Mouse (Mus musculus) left cerebral cortex, adult 8-10 months (tissue): ENCODE measurements around the gene Atp6v0a1. TPM values are rescaled to one million over a fixed set of nuclear protein-coding genes. Genes with fewer than 3 reads are reported as not detected.
"Not testable (repeated sequence)": the region's sequence is repeated elsewhere in the genome, so short reads cannot be mapped to it uniquely, and the experiment has no call there.

Experiments
- DNase-seq, 2 experiments: peaks; one replicate each; pipeline ENCODE4 v3.0.0; 2022; ENCODE audit warnings: low spot score in 2 of 2
- total RNA-seq, 4 experiments: library from RNA; stranded (reverse); gene quantifications; 2 replicates each; pipeline ENCODE4 v1.2.4; 2022

Gene Atp6v0a1
- total RNA-seq, 4 experiments from 2014 or later: 407 to 438 (median 419) TPM

GRCm38 (mm10) chr11:100981236-100981635, 28.0 kb upstream of the Atp6v0a1 start:
- no peak for DNase-seq

- DNase-seq: no peak
These were observed 27.2 kb upstream of the Atp6v0a1 start for GRCm38 (mm10) chr11:100982087-100982486.

DNA sequence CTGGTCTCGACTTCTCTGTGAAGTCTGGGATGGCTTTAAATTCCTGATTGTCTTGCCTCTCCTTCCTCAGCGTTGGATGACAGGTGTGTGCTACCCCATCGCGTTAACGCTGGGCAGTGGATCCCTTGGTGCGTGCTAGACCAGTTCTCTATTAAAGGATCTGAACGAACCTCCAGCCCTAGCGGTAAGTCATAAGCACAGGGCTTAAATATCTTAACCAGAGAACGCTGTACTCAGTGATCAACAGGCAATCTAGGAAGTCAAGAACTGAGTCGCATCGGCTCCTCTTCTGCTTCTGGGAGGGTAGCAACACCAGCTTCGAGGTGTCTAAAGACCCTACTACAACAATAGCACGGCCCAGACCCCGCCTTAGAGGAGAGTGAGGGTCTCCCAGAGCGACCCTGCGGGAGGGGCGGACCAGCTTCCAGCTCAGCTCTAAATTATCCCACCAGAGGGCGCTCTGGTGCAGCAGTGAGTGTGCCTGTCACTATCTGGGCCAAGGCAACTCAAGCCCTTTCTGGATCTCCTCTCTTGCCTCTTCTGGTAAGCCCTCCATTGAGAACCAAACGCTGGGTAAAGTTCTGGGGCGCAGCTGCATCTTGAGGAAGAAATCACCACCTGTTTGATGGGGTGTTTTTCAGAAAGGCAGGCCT, 26.0 kb upstream of the Atp6v0a1 start:
- no peak for DNase-seq

DNA sequence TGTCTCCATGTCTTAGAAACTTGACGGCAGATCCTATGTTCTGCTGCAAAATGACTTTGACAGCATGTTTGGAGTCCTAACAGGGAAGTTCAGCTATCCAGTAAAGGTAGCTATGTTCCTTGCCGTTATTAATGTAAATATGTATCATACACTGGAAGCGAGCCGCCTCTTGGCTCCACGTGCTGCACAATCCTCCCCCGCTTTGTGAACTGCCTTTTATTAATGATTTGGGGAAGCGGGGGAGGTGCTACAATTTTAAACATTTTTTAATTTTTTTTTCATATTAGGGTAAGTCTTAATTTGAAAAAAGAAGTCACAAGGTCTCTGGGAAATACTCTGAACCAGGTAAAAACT, 25.5 kb upstream of the Atp6v0a1 start:
- DNase-seq: no peak

- DNase-seq: no peak
These were observed 23.6 kb upstream of the Atp6v0a1 start for GRCm38 (mm10) chr11:100985607-100986006.

GRCm38 (mm10) chr11:100988674-100989073, 20.6 kb upstream of the Atp6v0a1 start:
- DNase-seq: no peak

DNA sequence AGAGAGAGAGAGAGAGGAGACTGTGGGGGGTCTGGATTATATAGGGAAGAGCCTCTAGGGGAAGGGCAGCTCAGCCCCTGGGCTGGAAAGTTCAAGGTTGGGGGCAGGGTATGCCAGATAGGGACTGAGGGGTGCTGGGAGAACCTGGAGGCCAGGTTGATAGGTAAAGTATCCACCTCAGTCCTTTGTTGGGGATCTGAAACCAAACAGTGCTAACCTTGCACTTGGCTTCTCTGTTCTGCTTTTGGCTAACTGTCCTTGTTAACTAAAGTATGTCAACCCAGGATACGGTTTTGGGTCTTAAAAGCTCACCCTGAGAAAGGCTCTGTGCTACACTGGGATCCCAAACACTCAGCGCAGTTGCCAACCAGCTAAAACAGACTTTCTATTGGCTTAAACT, 19.6 kb upstream of the Atp6v0a1 start:
- DNase-seq: no peak

GRCm38 (mm10) chr11:100991027-100991534, 18.2 kb upstream of the Atp6v0a1 start:
- no peak for DNase-seq

DNA sequence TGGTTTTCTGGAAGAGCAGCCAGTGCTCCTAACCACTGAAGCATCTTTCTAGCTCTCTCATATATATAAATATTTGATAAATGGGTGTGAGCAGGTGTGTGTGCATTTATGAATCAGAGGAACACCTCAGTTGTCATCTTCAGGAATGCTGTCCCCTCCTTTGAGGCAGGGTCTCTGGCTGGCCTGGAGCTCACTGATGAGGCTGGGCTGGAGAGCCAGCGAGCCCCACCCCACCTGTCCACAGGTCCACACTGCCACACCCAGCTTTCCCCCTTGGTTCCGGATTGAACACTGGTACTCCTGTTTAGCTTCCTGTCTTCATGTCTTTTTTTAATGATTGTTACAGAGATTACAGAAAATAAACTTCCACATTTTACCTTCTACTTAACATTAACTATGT, 15.8 kb upstream of the Atp6v0a1 start:
- no peak for DNase-seq

DNA sequence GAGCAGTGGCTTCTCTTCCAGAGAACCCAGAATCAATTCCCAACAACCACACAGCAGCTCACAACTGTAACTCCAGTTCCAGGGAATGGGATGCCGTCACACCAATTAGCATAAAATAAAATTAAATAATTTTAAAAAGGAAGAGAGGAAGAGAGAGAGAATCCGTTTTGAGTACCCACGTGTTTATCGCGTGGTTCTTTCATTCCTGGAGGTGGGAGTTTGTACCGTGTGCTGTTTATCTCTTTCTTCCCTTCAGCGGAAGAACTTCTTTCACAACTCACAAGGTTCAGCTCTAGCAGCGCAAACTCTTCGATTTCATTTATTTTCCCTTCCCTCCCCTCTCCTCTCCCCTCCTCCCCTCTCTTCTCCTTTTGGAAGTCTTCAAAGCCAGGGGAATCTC, 15.0 kb upstream of the Atp6v0a1 start:
- no peak for DNase-seq

- no peak for DNase-seq
These were observed 14.6 kb upstream of the Atp6v0a1 start for GRCm38 (mm10) chr11:100994655-100995054.

- no peak for DNase-seq
These were observed 12.8 kb upstream of the Atp6v0a1 start for GRCm38 (mm10) chr11:100996501-100996900.

DNA sequence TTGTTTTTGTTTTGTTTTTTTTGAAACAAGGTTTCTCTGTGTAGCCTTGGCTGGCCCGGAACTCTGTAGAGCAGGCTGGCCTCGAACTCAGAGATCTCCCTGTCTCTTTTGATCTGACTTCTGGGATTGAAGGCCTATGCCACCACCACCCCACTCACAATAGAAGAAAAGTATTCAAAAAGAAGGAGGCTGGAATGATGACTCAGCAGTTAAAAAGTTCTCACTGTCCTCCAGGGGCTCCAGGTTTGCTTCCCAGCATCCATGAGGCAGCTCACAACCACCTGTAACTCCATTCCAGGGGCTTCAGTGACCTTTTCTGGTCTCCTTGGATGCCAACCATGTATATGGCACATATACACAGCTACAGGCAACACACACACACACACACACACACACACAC, 10.4 kb upstream of the Atp6v0a1 start:
- no peak for DNase-seq

DNA sequence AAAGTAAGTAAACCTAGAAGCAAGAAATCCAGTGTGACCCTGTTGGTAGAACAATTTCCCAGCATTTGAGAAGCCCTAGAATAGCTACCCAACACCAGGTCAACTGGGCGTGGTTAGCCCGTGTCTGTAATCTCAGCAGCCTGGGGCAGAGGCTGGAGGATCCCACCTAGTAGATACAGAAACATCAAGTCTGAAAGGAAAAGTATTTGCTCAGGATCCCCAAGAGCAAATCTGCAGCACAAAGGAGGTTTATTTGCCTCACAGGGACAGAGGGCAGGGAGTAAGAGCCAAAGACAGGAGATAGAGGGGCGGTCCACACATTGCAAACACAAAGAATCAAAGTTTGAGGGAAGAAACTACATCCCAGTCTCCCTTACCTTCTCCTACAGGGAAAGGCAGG, 10.0 kb upstream of the Atp6v0a1 start:
- no peak for DNase-seq

DNA sequence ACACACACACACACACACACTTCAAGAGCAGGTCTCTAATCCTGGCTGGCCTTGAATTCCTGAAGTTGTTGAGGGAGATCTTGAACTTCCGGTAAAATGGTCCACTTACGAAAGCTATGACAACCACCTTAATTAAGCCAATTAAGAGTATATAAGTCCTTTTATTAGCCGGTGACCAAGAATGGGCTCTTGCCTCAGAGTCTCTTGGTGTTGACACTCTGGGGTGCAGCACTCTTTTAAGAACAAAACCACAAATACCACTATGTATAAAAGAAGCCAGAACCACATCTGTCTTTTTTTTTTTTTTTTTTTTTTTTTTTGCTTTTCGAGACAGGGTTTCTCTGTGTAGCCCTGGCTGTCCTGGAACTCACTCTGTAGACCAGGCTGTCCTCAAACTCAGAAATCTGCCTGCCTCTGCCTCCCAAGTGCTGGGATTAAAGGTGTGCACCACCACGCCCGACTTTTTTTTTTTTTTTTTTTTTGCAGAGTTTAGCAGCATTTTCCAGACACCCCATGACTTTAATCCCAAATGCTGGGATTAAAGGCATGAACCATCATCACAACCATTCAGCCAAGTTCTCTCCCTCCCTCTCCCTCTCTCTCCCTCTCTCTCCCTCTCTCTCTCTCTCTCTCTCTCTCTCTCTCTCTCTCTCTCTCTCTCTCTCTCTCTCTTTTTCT, 7.2 kb upstream of the Atp6v0a1 start:
- DNase-seq: not testable (repeated sequence)

DNA sequence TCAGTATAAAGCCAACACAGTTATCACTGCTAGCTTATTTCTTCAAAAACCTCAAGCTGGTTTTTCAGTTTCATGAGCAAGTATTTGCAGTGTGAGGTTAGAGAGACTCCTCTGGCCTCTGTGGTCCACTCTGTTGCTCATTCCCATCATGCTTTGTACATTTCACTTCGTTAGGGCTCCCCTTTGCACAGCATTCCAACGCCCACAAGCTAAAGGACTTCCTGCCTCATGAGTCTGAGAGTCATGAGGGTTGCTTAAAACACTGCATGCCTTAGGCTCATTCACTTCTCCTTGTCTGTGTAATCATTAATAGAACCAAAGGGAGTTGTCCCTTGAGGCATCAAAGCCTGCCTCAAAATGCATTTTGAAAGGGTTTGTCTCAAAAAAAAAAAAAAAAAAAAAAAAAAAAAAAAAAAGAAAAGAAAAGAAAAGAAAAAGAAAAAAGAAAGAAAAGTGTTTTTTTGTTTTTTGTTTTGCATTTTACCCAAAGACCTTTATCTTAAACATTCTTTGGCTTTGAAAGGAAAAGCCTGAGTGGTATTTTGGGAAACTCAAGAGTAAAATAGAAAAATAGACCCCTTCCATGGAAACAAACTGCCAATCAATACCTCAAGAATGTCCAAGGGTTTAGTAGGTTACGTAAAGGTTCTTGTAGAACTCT, 6.1 kb upstream of the Atp6v0a1 start:
- DNase-seq: no peak

- DNase-seq: no peak
These were observed 826 bp upstream of the Atp6v0a1 start for GRCm38 (mm10) chr11:101008206-101009045.

DNA sequence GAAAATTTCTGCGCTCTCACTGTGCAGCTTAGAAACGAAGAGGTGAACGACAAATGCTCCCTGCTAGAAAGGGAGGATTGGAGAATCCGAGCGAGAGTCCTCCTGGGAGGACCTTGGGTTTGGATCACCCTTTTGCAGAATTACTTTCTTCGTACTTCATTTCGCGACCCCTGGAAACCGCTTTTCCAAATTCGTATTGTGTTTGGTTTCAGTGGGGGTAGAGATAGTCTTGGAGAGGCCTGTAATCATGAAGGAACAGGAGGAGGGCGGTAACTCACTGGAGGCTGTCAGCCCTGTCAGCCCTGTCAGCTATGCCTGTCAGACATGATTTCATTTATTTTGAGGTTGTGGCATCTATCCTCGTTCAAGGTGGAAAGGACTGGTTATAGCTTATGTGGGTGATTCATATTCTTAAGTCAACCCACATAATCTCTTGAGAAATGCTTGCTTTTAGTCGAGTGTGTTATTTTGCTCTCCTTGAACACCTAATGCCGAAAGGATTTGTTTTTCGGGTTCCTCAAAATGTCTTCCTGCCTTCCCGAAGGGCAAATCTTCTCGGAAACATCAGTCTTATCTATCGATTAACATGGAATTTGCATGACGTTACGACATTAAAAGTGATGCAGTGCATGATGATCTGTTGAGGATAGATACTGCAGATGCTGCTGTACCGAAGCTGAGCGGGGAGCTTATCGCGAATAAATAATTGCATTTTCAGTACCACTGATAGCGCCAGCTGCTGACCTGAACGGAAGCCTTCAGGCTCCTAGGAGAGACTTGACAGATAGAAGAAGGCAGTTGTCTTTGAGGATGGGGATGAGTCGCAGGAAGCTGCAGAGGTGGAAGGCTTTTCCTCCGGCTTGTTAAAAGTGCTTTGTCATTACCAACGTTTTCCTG, 884 bp downstream of the Atp6v0a1 start:
- DNase-seq: peak in 1 of 2 experiments; percentile 41

DNA sequence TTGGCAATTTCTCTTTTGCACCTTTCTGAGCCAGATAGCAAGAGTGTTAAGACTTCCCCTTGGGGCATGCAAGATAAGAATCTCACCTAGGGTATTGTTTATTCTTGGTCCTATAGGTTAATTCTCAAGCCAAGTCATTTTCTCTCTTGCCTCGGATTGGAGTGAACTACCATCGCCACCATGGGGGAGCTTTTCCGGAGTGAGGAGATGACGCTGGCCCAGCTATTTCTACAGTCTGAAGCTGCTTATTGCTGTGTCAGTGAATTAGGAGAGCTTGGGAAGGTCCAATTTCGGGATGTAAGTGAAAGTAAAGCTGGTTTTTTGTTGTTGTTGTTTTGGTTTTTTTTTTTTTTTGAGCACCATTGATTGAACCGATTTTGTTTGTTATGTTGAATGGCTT, 2.4 kb downstream of the Atp6v0a1 start:
- no peak for DNase-seq

GRCm38 (mm10) chr11:101023371-101023770, 14.1 kb downstream of the Atp6v0a1 start:
- DNase-seq: no peak

DNA sequence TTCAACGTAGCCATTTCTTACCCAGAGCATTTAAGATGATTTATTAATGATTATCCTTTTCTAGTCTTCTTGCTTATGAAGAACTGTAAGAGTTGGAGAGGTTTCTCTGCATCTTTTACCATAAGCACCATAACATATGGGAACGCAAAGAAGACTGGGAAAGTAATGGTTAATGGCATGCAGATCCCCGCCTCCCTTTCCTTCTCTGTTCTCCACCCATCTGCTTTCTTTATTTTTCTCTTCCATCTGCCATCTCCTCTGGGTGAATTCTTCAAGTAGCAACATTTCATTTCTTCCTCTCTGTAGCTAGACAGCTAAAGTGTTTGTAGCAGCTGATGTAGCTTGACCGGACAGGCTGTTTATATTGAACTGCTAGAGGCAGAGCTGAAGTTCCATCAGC, 14.7 kb downstream of the Atp6v0a1 start:
- no peak for DNase-seq
